Mouse (Mus musculus): ENCODE results near the gene Sh2b3. TPM values are rescaled to one million over a fixed set of nuclear protein-coding genes. Genes with fewer than 3 reads are reported as not detected.

Sh2b3 gene
- polyA plus RNA-seq, 1 experiment: 77.5 TPM

DNA sequence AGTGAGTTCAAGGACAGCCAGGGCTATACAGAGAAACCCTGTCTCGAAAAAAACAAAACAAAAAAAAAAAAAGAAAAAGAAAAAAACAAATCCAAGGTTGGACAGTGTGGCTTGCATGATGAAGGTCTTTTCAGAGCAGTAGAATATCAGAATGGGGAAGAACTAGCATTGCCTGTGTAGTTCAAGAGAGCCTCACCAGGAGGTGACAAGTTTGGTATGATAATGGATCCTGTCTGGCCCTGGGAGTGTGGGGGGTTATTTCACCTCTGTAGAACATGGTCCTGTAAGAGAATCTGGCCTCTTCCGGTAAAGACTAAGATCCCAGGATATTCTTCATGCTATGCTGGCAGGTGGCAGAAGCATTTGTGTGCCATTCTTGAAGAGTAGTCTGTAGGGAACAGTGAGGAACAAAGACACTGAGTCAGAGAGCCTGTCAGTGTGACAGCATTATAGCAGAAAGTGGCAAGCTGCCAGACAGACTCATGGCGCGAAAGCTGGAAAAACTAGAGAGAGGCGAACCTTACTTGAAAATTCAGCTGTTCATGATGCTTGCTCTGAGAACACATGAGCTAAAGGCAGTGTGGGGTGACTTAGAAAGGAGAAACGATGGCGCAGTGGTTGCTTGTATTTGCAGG lies 58.8 kb downstream of the Sh2b3 start:
- H3K4me1 ChIP-seq (ENCODE audit: control insufficient read depth, insufficient read depth, low read length): peaks cover 8% of the 10 kb centered on the region
- no peak for TF ChIP-seq CTCF (IDR thresholded peaks at IDR 0.05; ENCODE audit: low read depth, low read length)
- no peak for TF ChIP-seq POLR2A (IDR thresholded peaks at IDR 0.05; ENCODE audit: borderline replicate concordance, low read depth, low read length)
- no peak overlapping the region for H3K4me3 ChIP-seq (ENCODE audit: insufficient read depth, low read length)
- no peak overlapping the region for H3K27ac ChIP-seq (ENCODE audit: insufficient read depth, low read depth, low read length)

DNA sequence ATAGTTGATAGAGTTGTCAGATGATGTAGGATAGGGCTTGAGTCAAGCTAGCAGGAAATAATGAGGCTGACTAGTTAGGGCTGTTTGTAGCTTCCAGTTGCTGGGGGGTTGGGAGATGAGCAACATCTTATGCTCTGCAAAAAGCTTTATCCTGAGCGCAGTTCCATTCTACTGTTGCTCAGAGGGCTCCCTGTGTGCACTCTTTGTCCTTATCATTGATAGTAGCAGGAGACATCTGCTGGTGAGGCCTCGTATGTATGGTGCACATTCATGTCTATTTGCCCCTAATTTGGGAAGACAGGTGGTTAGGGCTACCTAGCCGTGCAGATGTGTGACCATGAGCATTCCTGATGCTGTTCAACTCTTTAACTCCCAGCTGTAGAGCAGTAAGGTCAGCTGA lies 65.8 kb downstream of the Sh2b3 start:
- H3K4me1 ChIP-seq (ENCODE audit: control insufficient read depth, insufficient read depth, low read length): peaks cover 12% of the 10 kb centered on the region
- TF ChIP-seq CTCF (IDR thresholded peaks at IDR 0.05; ENCODE audit: low read depth, low read length) (no peak), POLR2A (IDR thresholded peaks at IDR 0.05; ENCODE audit: borderline replicate concordance, low read depth, low read length) (no peak)

DNA sequence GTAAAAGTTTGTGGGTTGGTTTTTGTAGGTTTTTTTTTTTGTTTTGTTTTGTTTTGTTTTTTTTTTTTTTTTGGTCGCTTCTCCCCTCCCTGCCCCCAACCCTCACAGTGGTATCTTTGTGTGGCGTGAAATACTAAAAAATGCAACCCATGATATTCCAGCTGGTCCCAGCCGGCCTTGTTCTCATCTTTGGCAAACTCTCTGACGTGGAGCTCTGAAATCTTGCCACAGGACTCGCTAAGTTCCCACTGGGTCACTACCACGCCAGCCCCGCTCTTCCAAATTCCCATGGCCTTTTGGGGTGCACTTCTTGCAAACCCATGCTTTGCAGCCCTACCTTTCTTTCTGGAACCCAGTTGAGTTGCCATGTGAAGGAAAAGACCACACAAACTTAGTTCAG lies 67.6 kb downstream of the Sh2b3 start:
- Histone ChIP-seq H3K4me3 (ENCODE audit: insufficient read depth, low read length) (no peak overlapping the region), H3K4me1 (ENCODE audit: control insufficient read depth, insufficient read depth, low read length) (peaks cover 19% of the 10 kb centered on the region), H3K27ac (ENCODE audit: insufficient read depth, low read depth, low read length) (no peak overlapping the region)
- TF ChIP-seq CTCF (IDR thresholded peaks at IDR 0.05; ENCODE audit: low read depth, low read length) (no peak), POLR2A (IDR thresholded peaks at IDR 0.05; ENCODE audit: borderline replicate concordance, low read depth, low read length) (no peak)

More for the DNA sequence above, 65.8 kb downstream of the Sh2b3 start:
- no peak overlapping the region for H3K27ac ChIP-seq (ENCODE audit: insufficient read depth, low read depth, low read length)
- H3K4me3 ChIP-seq (ENCODE audit: insufficient read depth, low read length): no peak overlapping the region

- Histone ChIP-seq H3K4me1 (ENCODE audit: control insufficient read depth, insufficient read depth, low read length) (peaks cover 19% of the 10 kb centered on the region), H3K4me3 (ENCODE audit: insufficient read depth, low read length) (no peak overlapping the region), H3K27ac (ENCODE audit: insufficient read depth, low read depth, low read length) (no peak overlapping the region)
- TF ChIP-seq CTCF (IDR thresholded peaks at IDR 0.05; ENCODE audit: low read depth, low read length) (no peak), POLR2A (IDR thresholded peaks at IDR 0.05; ENCODE audit: borderline replicate concordance, low read depth, low read length) (no peak)
Observed at GRCm38 (mm10) chr5:121767564-121767963, 69.9 kb downstream of the Sh2b3 start.

DNA sequence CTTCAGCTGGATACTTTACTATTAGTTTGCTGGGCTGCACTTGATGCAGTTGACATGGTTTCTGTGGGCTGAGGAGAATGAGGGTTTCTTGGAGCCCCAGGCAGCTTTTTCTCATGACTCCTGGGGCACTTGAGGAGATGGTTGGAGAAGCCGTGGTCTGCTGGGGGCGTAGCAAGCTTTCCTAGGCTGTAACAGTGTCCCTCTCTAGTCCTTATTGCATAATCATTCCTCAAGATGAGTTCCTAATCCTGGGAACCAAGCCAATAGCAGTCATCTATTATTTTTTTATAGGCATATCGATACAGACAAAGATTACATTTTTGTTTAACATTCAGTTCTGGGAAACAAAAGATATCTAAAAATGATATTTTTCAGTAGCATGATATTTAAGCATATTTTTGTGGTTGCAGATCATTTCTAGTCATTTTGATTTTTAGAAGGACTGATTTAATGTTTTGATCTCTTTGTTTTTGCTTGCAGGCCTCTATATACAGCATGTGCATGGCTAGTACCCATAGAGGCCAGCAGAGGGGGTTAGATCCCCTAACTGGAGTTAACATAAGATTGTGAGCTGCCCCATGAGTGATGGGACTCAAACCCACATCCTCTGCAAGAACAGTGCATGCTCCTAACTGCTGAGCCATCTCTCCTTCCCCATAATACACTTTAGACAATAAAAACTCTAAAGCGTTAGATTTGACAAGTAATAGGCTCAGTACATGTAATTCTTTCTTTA lies 71.2 kb downstream of the Sh2b3 start:
- Histone ChIP-seq H3K4me1 (ENCODE audit: control insufficient read depth, insufficient read depth, low read length) (peaks cover 19% of the 10 kb centered on the region), H3K4me3 (ENCODE audit: insufficient read depth, low read length) (no peak overlapping the region), H3K27ac (ENCODE audit: insufficient read depth, low read depth, low read length) (no peak overlapping the region)
- TF ChIP-seq CTCF (IDR thresholded peaks at IDR 0.05; ENCODE audit: low read depth, low read length): no peak

Other genes starting within 250 kb of the Sh2b3 start
- gene Aldh2, start 243.8 kb downstream of the Sh2b3 start, polyA plus RNA-seq (2012; ENCODE audit: insufficient read depth, insufficient read length, missing spikeins): 844 and 895 TPM in 2 replicates
- 8.6 and 9.0 TPM in 2 replicates for gene Acad12, start 218.7 kb downstream of the Sh2b3 start, polyA plus RNA-seq (2012; ENCODE audit: insufficient read depth, insufficient read length, missing spikeins)
- gene Acad10, start 177.1 kb downstream of the Sh2b3 start, polyA plus RNA-seq (2012; ENCODE audit: insufficient read depth, insufficient read length, missing spikeins): 3.3 and 5.5 TPM in 2 replicates
- gene Brap, start 177.1 kb downstream of the Sh2b3 start, polyA plus RNA-seq (2012; ENCODE audit: insufficient read depth, insufficient read length, missing spikeins): 37.7 and 41.2 TPM in 2 replicates
- gene Atxn2, start 126.3 kb downstream of the Sh2b3 start, polyA plus RNA-seq (2012; ENCODE audit: insufficient read depth, insufficient read length, missing spikeins): 62.9 and 70.6 TPM in 2 replicates
- gene Pheta1, start 11.3 kb upstream of the Sh2b3 start, polyA plus RNA-seq (2012; ENCODE audit: insufficient read depth, insufficient read length, missing spikeins): 6.5 and 6.6 TPM in 2 replicates
- gene Cux2, start 212.5 kb upstream of the Sh2b3 start, polyA plus RNA-seq (2012; ENCODE audit: insufficient read depth, insufficient read length, missing spikeins): 0.07 TPM in 1 of 2 replicates, not detected in the other